Mouse (Mus musculus) limb, embryonic 10.5 days (tissue): ENCODE results near the gene Fbxw2. TPM values are rescaled to one million over a fixed set of nuclear protein-coding genes. Genes with fewer than 3 reads are reported as not detected.
"Not testable (repeated sequence)": the region's sequence is repeated elsewhere in the genome, so short reads cannot be mapped to it uniquely, and the experiment has no call there.

Source experiments
- DNase-seq: peaks from one replicate; pipeline ENCODE4 v3.0.0-alpha.2; 2017; ENCODE audit warnings: low spot score
- H3K27ac ChIP-seq: fragments of 300-500 bp; sonication (generic); 2 replicates; pipeline ENCODE4 v1.5.1; 2016; ENCODE audit warnings: mild to moderate bottlenecking
- H3K27me3 ChIP-seq: fragments of 300-500 bp; sonication (generic); 2 replicates; pipeline ENCODE4 v1.6.1; 2016; ENCODE audit warnings: low read depth, mild to moderate bottlenecking; ENCODE audit not compliant: poor library complexity, severe bottlenecking
- H3K36me3 ChIP-seq: fragments of 300-500 bp; sonication (generic); 2 replicates; pipeline ENCODE4 v1.6.1; 2016; ENCODE audit warnings: mild to moderate bottlenecking, moderate library complexity
- H3K4me1 ChIP-seq: fragments of 300-500 bp; sonication (generic); 2 replicates; pipeline ENCODE4 v1.6.1; 2016
- H3K4me3 ChIP-seq: fragments of 300-500 bp; sonication (generic); 2 replicates; pipeline ENCODE4 v1.5.1; 2016; ENCODE audit warnings: mild to moderate bottlenecking, moderate library complexity
- H3K9me3 ChIP-seq: fragments of 300-500 bp; sonication (generic); replicated peaks from 2 replicates; pipeline ENCODE4 v1.6.1; 2016; ENCODE audit warnings: mild to moderate bottlenecking
- WGBS: fragments of 180-500 bp; shearing (Covaris S2); methylation state at CpG from one replicate; pipeline ENCODE4 v1.1.7; 2016; 5-methylcytosine and 5-hydroxymethylcytosine counted together
- polyA plus RNA-seq: library from polyadenylated mRNA; unstranded; fragments of >200 nt; fragmentation: Nextera tagmentation; extraction: Ambion mirVana; gene quantifications from 2 replicates; pipeline ENCODE4 v1.2.1, GENCODE M21; 2016

Fbxw2 gene
- polyA plus RNA-seq, 1 experiment from 2014 or later: 81.2 TPM

- 98% methylated on average over 1 of the region's 1 CpGs for WGBS
- H3K27me3 ChIP-seq: no peaks in the 10 kb centered on the region
- no peak for DNase-seq
- peaks cover 20% of the 10 kb centered on the region for H3K4me1 ChIP-seq
- H3K27ac ChIP-seq: no peak overlapping the region
- no peaks in the 10 kb centered on the region for H3K9me3 ChIP-seq
- H3K36me3 ChIP-seq: peaks cover 54% of the 10 kb centered on the region
- no peak overlapping the region for H3K4me3 ChIP-seq
These were observed 21.3 kb downstream of the Fbxw2 start for GRCm38 (mm10) chr2:34804815-34805214.

GRCm38 (mm10) chr2:34804172-34804571 is 21.9 kb downstream of the Fbxw2 start:
- H3K36me3 ChIP-seq: peaks cover 48% of the 10 kb centered on the region
- H3K4me1 ChIP-seq: peaks cover 25% of the 10 kb centered on the region
- H3K27me3 ChIP-seq: no peaks in the 10 kb centered on the region
- no peak overlapping the region for H3K27ac ChIP-seq
- H3K4me3 ChIP-seq: no peak overlapping the region
- WGBS: 94% methylated on average over 2 of the region's 2 CpGs
- no peak for DNase-seq
- no peaks in the 10 kb centered on the region for H3K9me3 ChIP-seq

DNA sequence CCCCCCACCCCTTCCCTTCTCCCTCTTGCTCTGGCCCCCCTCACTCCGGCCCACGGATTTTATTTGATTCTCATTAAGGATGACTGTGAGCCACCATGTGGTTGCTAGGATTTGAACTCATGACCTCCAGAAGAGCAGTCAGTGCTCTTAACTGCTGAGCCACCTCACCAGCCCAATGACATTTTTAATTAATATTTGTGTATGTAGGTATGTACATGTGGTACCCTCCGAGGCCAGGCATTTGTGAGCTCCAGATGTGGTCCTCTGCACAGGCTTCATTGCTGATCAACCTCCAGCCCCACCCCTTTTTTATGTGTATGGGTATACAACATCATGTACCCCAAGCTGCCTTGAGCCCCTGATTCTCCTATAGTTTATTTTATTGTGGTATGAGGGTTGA is 22.4 kb downstream of the Fbxw2 start:
- Histone ChIP-seq H3K27me3 (no peaks in the 10 kb centered on the region), H3K4me3 (peak overlapping the region; percentile 72), H3K4me1 (peaks cover 29% of the 10 kb centered on the region), H3K27ac (no peak overlapping the region), H3K36me3 (peaks cover 44% of the 10 kb centered on the region), H3K9me3 (no peaks in the 10 kb centered on the region)
- 78% methylated on average over 3 of the region's 3 CpGs for WGBS
- no peak for DNase-seq

DNA sequence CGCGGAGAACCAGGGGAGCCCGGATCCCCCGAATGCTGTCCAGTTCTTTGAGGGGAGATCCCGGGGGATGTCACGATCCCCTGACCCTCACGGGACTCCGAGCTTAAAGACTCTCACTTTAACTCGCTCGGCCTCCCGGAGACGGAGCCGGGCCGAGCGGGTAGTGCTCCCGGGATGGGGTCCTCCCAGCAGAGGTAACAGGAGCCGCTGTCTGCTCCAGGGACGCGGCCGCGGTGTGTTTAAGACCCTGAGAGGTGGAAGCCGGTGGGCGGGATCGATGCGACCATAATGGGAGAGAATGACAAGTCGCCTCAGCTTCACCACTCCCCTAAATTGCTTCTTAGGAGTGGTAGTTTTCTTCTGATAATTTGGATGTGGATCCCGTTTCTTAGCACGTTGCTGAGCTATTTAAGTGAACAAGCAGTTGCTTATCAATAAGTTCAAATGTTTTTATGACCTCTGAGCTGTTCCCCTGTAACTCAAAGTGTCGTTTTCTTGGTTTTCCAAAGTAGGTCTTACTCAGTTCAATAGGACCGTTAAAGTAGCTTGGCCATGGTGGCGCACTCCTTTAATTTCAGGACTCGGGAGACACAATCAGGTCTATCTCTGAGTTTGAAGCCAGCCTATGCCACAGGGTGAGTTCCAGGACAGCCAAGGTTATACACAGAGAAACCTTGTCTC is 23.4 kb downstream of the Fbxw2 start:
- Histone ChIP-seq H3K36me3 (peaks cover 36% of the 10 kb centered on the region), H3K4me3 (peak overlapping the region; percentile 72), H3K4me1 (peaks cover 30% of the 10 kb centered on the region), H3K27ac (peak overlapping the region; percentile 91)
- DNase-seq: peak; percentile 40
- under 1% methylated on average over 32 of the region's 32 CpGs for WGBS
- H3K9me3 ChIP-seq, H3K27me3 ChIP-seq: not testable (repeated sequence)

DNA sequence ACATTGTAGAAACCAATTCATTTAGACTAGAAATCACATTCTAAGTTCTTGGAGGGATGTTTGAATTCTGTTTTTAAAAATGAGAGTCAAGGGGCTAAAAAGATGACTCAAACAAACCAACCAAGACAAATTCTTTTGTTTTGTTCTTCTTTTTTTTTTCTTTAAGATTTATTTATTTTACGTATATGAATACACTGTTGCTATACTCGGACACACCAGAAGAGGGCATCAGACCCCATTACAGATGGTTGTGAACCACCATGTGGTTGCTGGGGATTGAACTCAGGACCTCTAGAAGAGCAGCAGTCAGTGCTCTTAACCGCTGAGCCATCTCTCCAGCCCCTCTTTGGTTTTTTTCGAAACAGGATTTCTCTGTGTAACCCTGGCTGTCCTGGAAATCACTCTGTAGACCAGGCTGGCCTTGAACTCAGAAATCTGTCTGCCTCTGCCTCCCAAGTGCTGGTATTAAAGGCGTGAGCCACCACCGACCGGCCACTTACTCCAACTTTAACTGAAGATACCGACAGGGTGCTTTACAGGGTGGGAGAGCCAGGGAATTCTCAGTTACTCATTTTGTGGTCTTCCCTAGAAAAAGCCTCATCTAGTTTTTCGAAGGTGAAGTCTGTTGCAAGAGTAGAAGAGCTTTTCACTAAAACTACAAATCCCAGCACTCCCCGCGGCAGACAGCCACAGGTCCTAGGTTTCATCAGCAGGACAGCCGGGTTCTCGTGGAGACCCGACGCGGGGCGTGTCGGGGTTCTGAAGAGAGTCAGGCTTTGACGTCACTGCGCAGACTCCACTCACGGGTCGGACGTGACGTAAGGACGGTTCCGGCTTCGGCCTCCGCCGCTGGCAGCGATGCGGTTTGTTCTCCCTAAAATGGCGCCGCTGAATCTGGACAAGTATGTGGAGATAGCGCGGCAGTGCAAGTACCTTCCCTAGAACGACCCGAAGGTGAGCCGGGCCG is 24.3 kb downstream of the Fbxw2 start:
- WGBS: 5% methylated on average over 39 of the region's 39 CpGs

DNA sequence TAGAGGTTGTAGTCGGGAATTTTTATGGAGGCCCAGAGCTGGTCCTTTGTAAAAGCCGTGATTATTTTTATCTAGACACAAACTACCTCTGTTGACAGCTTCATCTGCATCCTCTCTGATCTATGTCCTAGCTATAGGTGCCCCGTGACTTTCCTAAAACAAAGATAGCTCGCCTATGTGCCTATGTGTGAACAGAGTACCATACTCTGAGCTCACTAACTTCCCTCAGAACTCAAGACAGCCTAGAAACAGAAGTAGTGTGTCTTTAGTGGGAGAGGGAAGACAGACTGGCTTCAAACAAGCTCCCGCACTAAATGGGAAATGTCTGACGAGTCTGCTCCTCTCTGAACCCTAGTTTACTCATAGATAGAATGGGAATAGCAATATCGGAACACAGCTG is 25.7 kb downstream of the Fbxw2 start:
- no peaks in the 10 kb centered on the region for H3K9me3 ChIP-seq
- H3K4me3 ChIP-seq: peak overlapping the region; percentile 76
- H3K4me1 ChIP-seq: peaks cover 28% of the 10 kb centered on the region
- 77% methylated on average over 7 of the region's 7 CpGs for WGBS
- peaks cover 32% of the 10 kb centered on the region for H3K36me3 ChIP-seq
- H3K27ac ChIP-seq: 0 out of 2 replicates have a peak overlapping the region, but pooled peaks have one; percentile 83
- DNase-seq: no peak
- no peaks in the 10 kb centered on the region for H3K27me3 ChIP-seq

More for the DNA sequence above, 24.3 kb downstream of the Fbxw2 start:
- Histone ChIP-seq H3K27me3 (no peaks in the 10 kb centered on the region), H3K36me3 (peaks cover 33% of the 10 kb centered on the region), H3K4me3 (peak overlapping the region; percentile 72), H3K27ac (peak overlapping the region; percentile 91), H3K4me1 (peaks cover 30% of the 10 kb centered on the region), H3K9me3 (no peaks in the 10 kb centered on the region)
- peak; percentile 97 for DNase-seq

DNA sequence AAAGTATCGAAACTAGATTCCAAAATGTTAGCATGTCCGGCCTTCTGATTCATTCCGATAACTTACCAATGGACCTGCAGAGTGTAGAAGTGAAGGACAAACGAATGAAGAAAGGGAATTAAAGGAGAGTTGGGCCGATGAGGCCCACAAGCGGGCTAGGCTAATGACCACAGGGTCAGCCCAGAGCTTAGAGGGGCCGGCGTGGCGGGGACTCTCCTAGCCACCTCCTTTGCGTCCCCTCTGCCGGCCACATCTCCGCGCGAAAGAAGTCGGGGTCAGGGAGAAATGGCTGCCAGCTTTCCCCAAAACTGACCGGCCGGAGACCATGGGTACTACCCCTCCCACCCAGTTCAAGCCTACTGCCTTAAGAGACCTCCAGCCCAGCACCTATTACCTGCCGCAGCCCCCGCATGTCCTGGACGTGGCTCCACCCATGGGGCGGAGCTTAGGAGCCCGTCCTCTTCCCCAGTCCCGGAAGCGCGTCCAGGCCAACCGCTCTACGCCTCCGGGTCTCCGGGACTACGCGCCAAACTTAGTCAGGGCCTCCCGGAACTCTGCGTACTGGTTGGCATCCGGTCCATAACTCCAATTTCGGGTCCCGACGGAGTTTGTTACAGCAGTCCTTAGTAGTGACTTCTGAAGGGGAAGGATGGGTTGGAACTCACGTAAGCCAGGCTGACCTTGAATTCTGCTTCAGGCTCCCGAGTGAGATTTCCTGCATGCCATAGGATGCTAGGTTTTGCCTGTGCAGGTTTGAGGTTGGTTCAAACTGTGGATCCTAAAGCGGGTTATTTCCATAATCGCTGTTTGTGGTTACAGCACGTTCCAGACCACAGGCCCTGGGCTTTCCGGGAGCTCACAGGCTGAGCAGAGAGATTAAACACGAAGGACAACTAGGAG is 26.5 kb downstream of the Fbxw2 start, which contains the start of gene Rabepk:
Rabepk (minus strand) TSS at position 556 of the 900 bp plus-strand sequence.
- peak within 1 kb of the TSS; percentile 83 for H3K27ac ChIP-seq

GRCm38 (mm10) chr2:34795426-34795825 is 30.7 kb downstream of the Fbxw2 start:
- no peak for DNase-seq
- Histone ChIP-seq H3K9me3 (no peaks in the 10 kb centered on the region), H3K27me3 (no peaks in the 10 kb centered on the region), H3K4me3 (no peak overlapping the region), H3K4me1 (peaks cover 16% of the 10 kb centered on the region), H3K27ac (no peak overlapping the region), H3K36me3 (peaks cover 41% of the 10 kb centered on the region)
- WGBS: 91% methylated on average over 7 of the region's 7 CpGs

More for the DNA sequence above, 26.5 kb downstream of the Fbxw2 start, which contains the start of gene Rabepk:
- no peaks in the 10 kb centered on the region for H3K27me3 ChIP-seq
- H3K4me3 ChIP-seq: peak within 1 kb of the TSS; percentile 76
- 6% methylated on average over 44 of the region's 44 CpGs for WGBS
- H3K4me1 ChIP-seq: peaks cover 28% of the 10 kb centered on the region
- peak; percentile 86 for DNase-seq
- H3K9me3 ChIP-seq: no peaks in the 10 kb centered on the region
- peaks cover 32% of the 10 kb centered on the region for H3K36me3 ChIP-seq

DNA sequence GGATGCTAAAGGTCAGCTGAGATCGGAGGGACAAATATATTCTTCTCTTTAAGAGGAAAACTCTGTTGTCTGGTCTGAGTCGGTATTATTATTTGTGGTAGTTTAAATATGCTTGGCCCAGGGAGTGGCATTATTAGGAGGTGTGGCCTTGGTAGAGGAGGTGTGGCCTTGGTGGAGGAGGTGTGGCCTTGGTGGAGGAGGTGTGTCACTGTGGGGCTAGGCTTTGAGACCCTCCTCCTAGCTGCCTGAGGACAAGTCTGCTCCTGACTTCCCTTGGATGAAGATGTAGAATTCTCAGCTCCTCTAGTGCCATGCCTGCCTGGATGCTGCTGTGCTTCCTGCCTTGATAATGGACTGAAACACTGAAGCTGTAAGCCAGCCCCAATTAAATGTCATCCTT is 31.6 kb downstream of the Fbxw2 start:
- no peak for DNase-seq
- Histone ChIP-seq H3K4me1 (peaks cover 9% of the 10 kb centered on the region), H3K36me3 (peaks cover 49% of the 10 kb centered on the region), H3K27ac (no peak overlapping the region), H3K4me3 (no peak overlapping the region), H3K9me3 (no peaks in the 10 kb centered on the region), H3K27me3 (no peaks in the 10 kb centered on the region)
- WGBS: 88% methylated on average over 2 of the region's 2 CpGs

DNA sequence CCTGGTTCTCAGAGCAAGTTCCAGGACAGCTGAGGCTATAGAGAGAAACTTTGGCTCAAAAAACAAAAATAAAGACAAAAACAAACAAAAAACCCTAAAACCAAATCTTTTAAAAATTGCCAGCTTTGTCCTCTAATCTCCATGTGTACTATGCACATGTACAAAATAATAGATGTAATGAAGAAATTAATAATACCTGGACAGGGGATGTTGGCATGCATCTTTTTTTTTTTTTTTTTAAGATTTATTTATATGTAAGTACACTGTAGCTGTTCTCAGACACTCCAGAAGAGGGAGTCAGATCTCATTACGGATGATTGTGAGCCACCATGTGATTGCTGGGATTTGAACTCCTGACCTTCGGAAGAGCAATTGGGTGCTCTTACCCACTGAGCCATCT is 33.6 kb downstream of the Fbxw2 start:
- H3K9me3 ChIP-seq, H3K4me3 ChIP-seq, H3K27ac ChIP-seq, H3K4me1 ChIP-seq, DNase-seq, H3K27me3 ChIP-seq: not testable (repeated sequence)
- 90% methylated on average over 2 of the region's 2 CpGs for WGBS
- peaks cover 66% of the 10 kb centered on the region for H3K36me3 ChIP-seq

DNA sequence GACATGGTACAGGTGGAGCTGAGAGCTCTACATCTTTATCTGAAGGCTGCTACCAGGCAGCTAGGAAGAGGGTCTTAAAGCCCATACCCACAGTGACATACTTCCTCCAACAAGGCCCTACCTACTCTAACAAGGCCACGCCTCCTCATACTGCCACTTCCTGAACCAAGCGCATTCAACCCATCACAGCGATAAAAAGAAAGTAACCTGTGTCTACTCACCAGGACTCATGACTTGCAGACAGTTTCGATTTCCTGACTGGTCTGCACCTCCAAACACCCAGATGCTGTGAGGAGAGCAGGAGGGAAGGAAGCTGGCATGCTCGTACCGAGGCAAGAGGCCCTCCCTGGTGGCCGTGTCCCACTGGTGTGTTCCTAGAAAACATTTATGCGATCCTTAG is 35.8 kb downstream of the Fbxw2 start:
- 93% methylated on average over 8 of the region's 8 CpGs for WGBS

DNA sequence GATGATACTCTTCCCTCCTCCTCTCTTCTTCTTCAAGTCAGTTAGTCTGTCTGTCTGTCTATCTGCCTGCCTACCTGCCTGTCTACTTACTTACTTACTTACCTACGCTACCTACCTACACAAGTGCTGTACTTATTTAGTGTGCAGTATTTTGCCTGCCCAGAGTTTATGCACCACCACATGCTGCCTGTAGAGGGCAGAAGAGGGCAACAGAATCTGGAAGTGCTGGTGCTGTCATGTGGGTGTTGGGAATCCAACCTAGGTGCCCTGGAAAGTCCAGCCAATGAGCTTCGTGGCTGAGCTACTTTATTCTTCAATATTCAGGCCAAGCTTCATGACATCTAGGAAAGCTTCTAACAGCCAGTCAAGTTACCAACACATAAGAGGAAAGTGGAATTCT is 42.0 kb downstream of the Fbxw2 start:
- no peak overlapping the region for H3K27ac ChIP-seq
- no peak overlapping the region for H3K4me3 ChIP-seq
- H3K4me1 ChIP-seq: no peaks in the 10 kb centered on the region
- H3K36me3 ChIP-seq: peaks cover 88% of the 10 kb centered on the region
- H3K27me3 ChIP-seq: no peaks in the 10 kb centered on the region
- peak; percentile 58 for DNase-seq
- no peaks in the 10 kb centered on the region for H3K9me3 ChIP-seq
- WGBS: 74% methylated on average over 2 of the region's 2 CpGs

More for the DNA sequence above, 35.8 kb downstream of the Fbxw2 start:
- DNase-seq: no peak
- Histone ChIP-seq H3K36me3 (peaks cover 66% of the 10 kb centered on the region), H3K9me3 (no peaks in the 10 kb centered on the region), H3K4me3 (no peak overlapping the region), H3K27ac (no peak overlapping the region), H3K27me3 (no peaks in the 10 kb centered on the region), H3K4me1 (no peaks in the 10 kb centered on the region)
